Mouse (Mus musculus): ENCODE results near the gene Phospho1.

DNA sequence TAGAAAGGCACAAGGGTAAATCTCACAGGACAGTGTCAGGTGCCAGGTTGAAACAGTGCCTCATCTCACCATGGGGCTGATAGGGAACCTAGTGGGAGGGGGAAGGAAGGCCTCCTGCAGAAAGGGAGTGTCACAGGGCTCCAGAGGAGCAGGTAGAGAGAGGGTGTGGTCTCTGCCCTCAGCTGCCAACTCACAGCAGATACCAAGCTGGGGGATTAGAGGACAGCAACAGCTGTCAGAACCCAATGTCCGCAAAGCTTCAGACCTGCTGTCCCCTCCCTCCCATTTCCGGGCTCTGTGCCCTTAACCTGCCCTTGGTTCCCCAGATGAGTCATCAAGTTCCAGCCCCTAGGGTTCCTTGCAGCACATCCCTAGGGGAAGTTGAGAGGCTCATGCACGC lies 18.8 kb upstream of the Phospho1 start:
- no peak for TF ChIP-seq CTCF (IDR thresholded peaks at IDR 0.05; ENCODE audit: low read depth, low read length)
- no peak for TF ChIP-seq POLR2A (IDR thresholded peaks at IDR 0.05; ENCODE audit: extremely low read depth, insufficient read depth, low read length)

Data from liver, adult 2 months (tissue).